Mouse (Mus musculus) midbrain, embryonic 11.5 days (tissue): ENCODE results near the gene Hk2. TPM values are rescaled to one million over a fixed set of nuclear protein-coding genes. Genes with fewer than 3 reads are reported as not detected.

Source experiments
- ATAC-seq: fragments of 200-750 bp; cut with Nextera tagmentation; 2 replicates; pipeline ENCODE4 v1.8.0; 2017; ENCODE audit warnings: moderate TSS enrichment, moderate library complexity; ENCODE audit not compliant: low FRiP score
- DNase-seq: peaks from one replicate; pipeline ENCODE4 v3.0.0; 2015; ENCODE audit warnings: low spot score; ENCODE audit errors: missing footprints
- H3K27ac ChIP-seq: fragments of 300-500 bp; sonication (generic); 2 replicates; pipeline ENCODE4 v1.5.1; 2014; ENCODE audit warnings: low read depth, low read length
- H3K27me3 ChIP-seq: fragments of 300-500 bp; sonication (generic); 2 replicates; pipeline ENCODE4 v1.6.1; 2014; ENCODE audit warnings: mild to moderate bottlenecking, low read length, moderate library complexity, mixed read lengths; ENCODE audit not compliant: control insufficient read depth, insufficient read depth
- H3K36me3 ChIP-seq: fragments of 300-500 bp; sonication (generic); 2 replicates; pipeline ENCODE4 v1.6.1; 2014; ENCODE audit warnings: mild to moderate bottlenecking, low read length, moderate library complexity, mixed read lengths; ENCODE audit not compliant: control insufficient read depth, insufficient read depth
- H3K4me1 ChIP-seq: fragments of 300-500 bp; sonication (generic); 2 replicates; pipeline ENCODE4 v1.6.1; 2014; ENCODE audit warnings: low read length; ENCODE audit not compliant: control insufficient read depth, insufficient read depth
- H3K4me2 ChIP-seq: fragments of 300-500 bp; sonication (generic); 2 replicates; pipeline ENCODE4 v1.6.1; 2014; ENCODE audit warnings: mild to moderate bottlenecking, moderate library complexity
- H3K4me3 ChIP-seq: fragments of 300-500 bp; sonication (generic); 2 replicates; pipeline ENCODE4 v1.5.1; 2014; ENCODE audit warnings: low read depth, low read length
- H3K9ac ChIP-seq: fragments of 300-500 bp; sonication (generic); 2 replicates; pipeline ENCODE4 v1.6.1; 2014; ENCODE audit warnings: low read length
- H3K9me3 ChIP-seq: fragments of 300-500 bp; sonication (generic); 2 replicates; pipeline ENCODE4 v1.6.1; 2016; ENCODE audit warnings: low read length; ENCODE audit not compliant: control insufficient read depth
- WGBS: fragments of 180-500 bp; shearing (Covaris S2); extraction: QIAGEN DNeasy Blood & Tissue Kit; methylation state at CpG from one replicate; pipeline ENCODE4 v1.1.7; 2014; 5-methylcytosine and 5-hydroxymethylcytosine counted together
- polyA plus RNA-seq: library from polyadenylated mRNA; unstranded; fragments of >200 nt; fragmentation: Nextera tagmentation; extraction: Ambion mirVana; gene quantifications from 2 replicates; pipeline ENCODE4 v1.2.1, GENCODE M21; 2014

Gene Hk2
- polyA plus RNA-seq, 1 experiment from 2014 or later, result 16.8 TPM

GRCm38 (mm10) chr6:82765261-82765660, 9.0 kb downstream of the Hk2 start:
- Histone ChIP-seq H3K27ac (no peak overlapping the region), H3K4me2 (no peak overlapping the region), H3K9ac (no peak overlapping the region), H3K36me3 (no peaks in the 10 kb centered on the region), H3K4me3 (no peak overlapping the region), H3K27me3 (no peaks in the 10 kb centered on the region), H3K4me1 (no peaks in the 10 kb centered on the region), H3K9me3 (no peaks in the 10 kb centered on the region)
- ATAC-seq (no peak), DNase-seq (no peak)
- 98% methylated on average over 2 of the region's 2 CpGs for WGBS

GRCm38 (mm10) chr6:82763871-82764503, 10.3 kb downstream of the Hk2 start:
- DNase-seq, result no peak
- Histone ChIP-seq H3K36me3 (no peaks in the 10 kb centered on the region; the same call in 1 of the 2 replicates), H3K9ac (no peak overlapping the region), H3K4me3 (no peak overlapping the region), H3K27ac (no peak overlapping the region), H3K4me1 (no peaks in the 10 kb centered on the region), H3K4me2 (no peak overlapping the region), H3K27me3 (no peaks in the 10 kb centered on the region), H3K9me3 (no peaks in the 10 kb centered on the region)
- WGBS, result 43% methylated on average over 9 of the region's 9 CpGs
- no peak for ATAC-seq

GRCm38 (mm10) chr6:82762728-82763127, 11.5 kb downstream of the Hk2 start:
- Histone ChIP-seq H3K4me1 (no peaks in the 10 kb centered on the region), H3K9me3 (no peaks in the 10 kb centered on the region), H3K4me2 (no peak overlapping the region), H3K36me3 (no peaks in the 10 kb centered on the region; the same call in 1 of the 2 replicates), H3K9ac (no peak overlapping the region), H3K4me3 (no peak overlapping the region), H3K27ac (no peak overlapping the region), H3K27me3 (no peaks in the 10 kb centered on the region)
- ATAC-seq (no peak), DNase-seq (no peak)
- 87% methylated on average over 2 of the region's 2 CpGs for WGBS

GRCm38 (mm10) chr6:82760749-82761357, 13.4 kb downstream of the Hk2 start:
- no peak overlapping the region for H3K4me3 ChIP-seq
- no peak for ATAC-seq
- H3K9me3 ChIP-seq, result no peaks in the 10 kb centered on the region
- no peak for DNase-seq
- H3K27me3 ChIP-seq, result no peaks in the 10 kb centered on the region
- H3K9ac ChIP-seq, result no peak overlapping the region
- no peaks in the 10 kb centered on the region for H3K4me1 ChIP-seq
- no peak overlapping the region for H3K27ac ChIP-seq
- H3K36me3 ChIP-seq, result no peaks in the 10 kb centered on the region; the same call in 1 of the 2 replicates
- H3K4me2 ChIP-seq, result no peak overlapping the region
- WGBS, result 79% methylated on average over 3 of the region's 3 CpGs

GRCm38 (mm10) chr6:82759241-82759640, 15.0 kb downstream of the Hk2 start:
- WGBS, result 91% methylated on average over 5 of the region's 5 CpGs
- no peaks in the 10 kb centered on the region for H3K27me3 ChIP-seq
- H3K4me2 ChIP-seq, result no peak overlapping the region
- H3K4me1 ChIP-seq, result no peaks in the 10 kb centered on the region
- no peak overlapping the region for H3K4me3 ChIP-seq
- DNase-seq (no peak), ATAC-seq (no peak)
- H3K9me3 ChIP-seq, result no peaks in the 10 kb centered on the region
- H3K36me3 ChIP-seq, result no peaks in the 10 kb centered on the region; the same call in 1 of the 2 replicates
- H3K9ac ChIP-seq, result no peak overlapping the region
- H3K27ac ChIP-seq, result no peak overlapping the region

GRCm38 (mm10) chr6:82756799-82757210, 17.4 kb downstream of the Hk2 start:
- DNase-seq, result no peak
- Histone ChIP-seq H3K4me3 (no peak overlapping the region), H3K27ac (no peak overlapping the region), H3K36me3 (no peaks in the 10 kb centered on the region; the same call in 1 of the 2 replicates), H3K9me3 (no peaks in the 10 kb centered on the region), H3K27me3 (no peaks in the 10 kb centered on the region), H3K4me2 (no peak overlapping the region), H3K9ac (no peak overlapping the region), H3K4me1 (no peaks in the 10 kb centered on the region)
- WGBS, result 91% methylated on average over 9 of the region's 9 CpGs
- no peak for ATAC-seq

GRCm38 (mm10) chr6:82756216-82756615, 18.0 kb downstream of the Hk2 start:
- no peak overlapping the region for H3K27ac ChIP-seq
- 90% methylated on average over 7 of the region's 7 CpGs for WGBS
- H3K27me3 ChIP-seq, result no peaks in the 10 kb centered on the region
- no peak overlapping the region for H3K4me2 ChIP-seq
- no peaks in the 10 kb centered on the region; the same call in 1 of the 2 replicates for H3K36me3 ChIP-seq
- ATAC-seq (no peak), DNase-seq (no peak)
- H3K4me3 ChIP-seq, result no peak overlapping the region
- no peaks in the 10 kb centered on the region for H3K4me1 ChIP-seq
- H3K9ac ChIP-seq, result no peak overlapping the region
- H3K9me3 ChIP-seq, result no peaks in the 10 kb centered on the region

- no peaks in the 10 kb centered on the region for H3K4me1 ChIP-seq
- no peak overlapping the region for H3K27ac ChIP-seq
- H3K27me3 ChIP-seq, result no peaks in the 10 kb centered on the region
- WGBS, result 41% methylated on average over 2 of the region's 2 CpGs
- DNase-seq (no peak), ATAC-seq (no peak)
- H3K4me3 ChIP-seq, result no peak overlapping the region
- H3K9me3 ChIP-seq, result no peaks in the 10 kb centered on the region
- no peak overlapping the region for H3K9ac ChIP-seq
- H3K36me3 ChIP-seq, result no peaks in the 10 kb centered on the region; the same call in 1 of the 2 replicates
- no peak overlapping the region for H3K4me2 ChIP-seq
Observed at GRCm38 (mm10) chr6:82755338-82755737, 18.9 kb downstream of the Hk2 start.

- 90% methylated on average over 6 of the region's 6 CpGs for WGBS
- Histone ChIP-seq H3K36me3 (no peaks in the 10 kb centered on the region; the same call in 1 of the 2 replicates), H3K4me1 (no peaks in the 10 kb centered on the region), H3K9me3 (no peaks in the 10 kb centered on the region), H3K4me3 (no peak overlapping the region), H3K9ac (no peak overlapping the region), H3K4me2 (no peak overlapping the region), H3K27me3 (no peaks in the 10 kb centered on the region), H3K27ac (no peak overlapping the region)
- ATAC-seq (no peak), DNase-seq (no peak)
Observed at GRCm38 (mm10) chr6:82754769-82755168, 19.5 kb downstream of the Hk2 start.
